Mouse (Mus musculus): ENCODE results near the gene Dctn2.

Gene Dctn2

GRCm38 (mm10) chr10:127279730-127280129 lies 13.6 kb downstream of the Dctn2 start:
- CTCF ChIA-PET = interaction anchor here in 2 of 4 experiments (0.5 to 0.6 kb wide), 2 partner anchors 87 to 296 kb away, joined by 3 to 4 read pairs; no protein-coding TSS in a partner anchor
- POLR2A ChIA-PET = interaction anchor here in 3 of 4 experiments (0.6 to 22.1 kb wide), 12 partner anchors 8 to 312 kb away, joined by 3 to 263 read pairs (median 4); partner anchors contain the start of gene Dctn2 (in 1 of the 3)

GRCm38 (mm10) chr10:127281316-127281715 lies 15.1 kb downstream of the Dctn2 start:
- CTCF ChIA-PET = no interaction called here
- POLR2A ChIA-PET = interaction anchor here (0.6 to 22.1 kb wide), 19 partner anchors 7 to 92 kb away, joined by 3 to 263 read pairs (median 6); partner anchors contain the start of genes Mars (in 2 of the 4), Dctn2 (in 1 of the 4) and Pip4k2c (in 1 of the 4)

- ChIA-PET POLR2A (interaction anchor here (0.6 to 22.1 kb wide), 42 partner anchors 8 to 240 kb away, joined by 3 to 263 read pairs (median 4); partner anchors contain the start of genes Dctn2 (in 2 of the 4), Kif5a (in 2 of the 4), Mars (in 2 of the 4) and Arhgap9 (in 1 of the 4)), CTCF (interaction anchor here in 2 of 4 experiments (0.7 to 0.9 kb wide), 4 partner anchors 17 to 112 kb away, joined by 3 to 4 read pairs (median 3); partner anchors contain the start of gene Dctn2 (in 1 of the 2))
These were observed 16.6 kb downstream of the Dctn2 start for GRCm38 (mm10) chr10:127282620-127283215.

- POLR2A ChIA-PET = interaction anchor here in 3 of 4 experiments (0.6 to 22.1 kb wide), 13 partner anchors 10 to 94 kb away, joined by 3 to 263 read pairs (median 5); partner anchors contain the start of genes Mars (in 2 of the 3) and Arhgef25 (in 1 of the 3)
- CTCF ChIA-PET = no interaction called here
These were observed 18.0 kb downstream of the Dctn2 start for GRCm38 (mm10) chr10:127284105-127284622.

GRCm38 (mm10) chr10:127284724-127285500 lies 18.7 kb downstream of the Dctn2 start:
- CTCF ChIA-PET = no interaction called here
- POLR2A ChIA-PET = interaction anchor here in 3 of 4 experiments (0.6 to 8.0 kb wide), 18 partner anchors 8 to 171 kb away, joined by 3 to 87 read pairs (median 6); partner anchors contain the start of genes Mars (in 2 of the 3), Arhgef25 (in 1 of the 3) and Kif5a (in 1 of the 3)

GRCm38 (mm10) chr10:127285644-127286043 lies 19.5 kb downstream of the Dctn2 start:
- CTCF ChIA-PET = no interaction called here
- POLR2A ChIA-PET = interaction anchor here in 3 of 4 experiments (0.5 to 8.0 kb wide), 16 partner anchors 9 to 172 kb away, joined by 3 to 87 read pairs (median 6); partner anchors contain the start of genes Mars (in 2 of the 3) and Kif5a (in 1 of the 3)

GRCm38 (mm10) chr10:127286194-127286593 lies 20.0 kb downstream of the Dctn2 start:
- POLR2A ChIA-PET = interaction anchor here in 3 of 4 experiments (0.5 to 8.0 kb wide), 18 partner anchors 8 to 220 kb away, joined by 3 to 87 read pairs (median 6); partner anchors contain the start of genes Arhgap9 (in 1 of the 3), Mars (in 1 of the 3) and Os9 (in 1 of the 3)
- CTCF ChIA-PET = interaction anchor here in 1 of 4 experiments (0.6 kb wide), 1 partner anchor 223 kb away, joined by 9 read pairs; the partner anchor contains the start of gene Cdk4

- ChIA-PET CTCF (interaction anchor here in 1 of 4 experiments (0.6 kb wide), 1 partner anchor 223 kb away, joined by 9 read pairs; the partner anchor contains the start of gene Cdk4), POLR2A (interaction anchor here in 3 of 4 experiments (0.5 to 8.0 kb wide), 26 partner anchors 9 to 233 kb away, joined by 3 to 87 read pairs (median 5); partner anchors contain the start of genes Mars (in 2 of the 3), Arhgap9 (in 1 of the 3), Dctn2 (in 1 of the 3) and Os9 (in 1 of the 3))
These were observed 20.6 kb downstream of the Dctn2 start for GRCm38 (mm10) chr10:127286730-127287129.

- ChIA-PET POLR2A (interaction anchor here in 3 of 4 experiments (0.5 to 8.0 kb wide), 32 partner anchors 9 to 468 kb away, joined by 3 to 87 read pairs (median 4); partner anchors contain the start of genes Dctn2 (in 2 of the 3), Kif5a (in 2 of the 3), Mars (in 2 of the 3) and Arhgap9 (in 1 of the 3)), CTCF (no interaction called here)
These were observed 21.2 kb downstream of the Dctn2 start for GRCm38 (mm10) chr10:127287271-127287935.

- ChIA-PET CTCF (interaction anchor here in 3 of 4 experiments (0.5 to 0.7 kb wide), 3 partner anchors 19 to 458 kb away, joined by 3 to 4 read pairs (median 3); no protein-coding TSS in a partner anchor), POLR2A (interaction anchor here in 3 of 4 experiments (0.6 to 8.0 kb wide), 25 partner anchors 10 to 1344 kb away, joined by 3 to 87 read pairs (median 4); partner anchors contain the start of genes Kif5a (in 3 of the 3), Mars (in 2 of the 3), B4galnt1 (in 1 of the 3) and Dctn2 (in 1 of the 3))
These were observed 21.7 kb downstream of the Dctn2 start for GRCm38 (mm10) chr10:127287936-127288293.

- POLR2A ChIA-PET = interaction anchor here in 3 of 4 experiments (0.7 to 8.0 kb wide), 21 partner anchors 9 to 1343 kb away, joined by 3 to 87 read pairs (median 5); partner anchors contain the start of genes Kif5a (in 3 of the 3), Mars (in 2 of the 3), B4galnt1 (in 1 of the 3) and Dctn2 (in 1 of the 3)
- CTCF ChIA-PET = interaction anchor here in 3 of 4 experiments (0.5 to 0.7 kb wide), 3 partner anchors 20 to 457 kb away, joined by 3 to 4 read pairs (median 3); no protein-coding TSS in a partner anchor
These were observed 22.2 kb downstream of the Dctn2 start for GRCm38 (mm10) chr10:127288328-127288799.

- ChIA-PET POLR2A (interaction anchor here (0.5 to 11.8 kb wide), 69 partner anchors 9 to 1407 kb away, joined by 3 to 267 read pairs (median 7); partner anchors contain the start of genes Dctn2 (in 3 of the 4), Kif5a (in 3 of the 4), Mars (in 3 of the 4) and Pip4k2c (in 3 of the 4)), CTCF (interaction anchor here in 2 of 4 experiments (0.7 to 1.5 kb wide), 3 partner anchors 25 to 198 kb away, joined by 3 to 4 read pairs (median 4); no protein-coding TSS in a partner anchor)
These were observed 22.8 kb downstream of the Dctn2 start, which contains the start of gene Mbd6 for GRCm38 (mm10) chr10:127288800-127289572. TSS of gene Mbd6 (minus strand) at chr10:127289018.

GRCm38 (mm10) chr10:127289573-127290191 lies 23.5 kb downstream of the Dctn2 start:
- ChIA-PET CTCF (interaction anchor here in 2 of 4 experiments (0.8 to 1.5 kb wide), 2 partner anchors 26 to 199 kb away, joined by 3 to 4 read pairs; no protein-coding TSS in a partner anchor), POLR2A (interaction anchor here (0.5 to 11.8 kb wide), 97 partner anchors 9 to 1406 kb away, joined by 3 to 267 read pairs (median 6); partner anchors contain the start of genes Arhgap9 (in 3 of the 4), Cdk4 (in 3 of the 4), Dctn2 (in 3 of the 4) and Kif5a (in 3 of the 4))

- ChIA-PET POLR2A (interaction anchor here (0.6 to 11.8 kb wide), 122 partner anchors 8 to 1405 kb away, joined by 3 to 267 read pairs (median 5); partner anchors contain the start of genes Arhgap9 (in 3 of the 4), Cdk4 (in 3 of the 4), Dctn2 (in 3 of the 4) and Kif5a (in 3 of the 4)), CTCF (interaction anchor here in 2 of 4 experiments (0.8 to 1.5 kb wide), 2 partner anchors 26 to 200 kb away, joined by 3 to 4 read pairs; no protein-coding TSS in a partner anchor)
These were observed 24.2 kb downstream of the Dctn2 start for GRCm38 (mm10) chr10:127290307-127290929.

Measured in embryonic stem cell, embryonic (primary cell).